Mouse (Mus musculus) neural tube, embryonic 13.5 days (tissue): ENCODE results near the gene Trappc10. TPM values are rescaled to one million over a fixed set of nuclear protein-coding genes. Genes with fewer than 3 reads are reported as not detected.
"Not testable (repeated sequence)": the region's sequence is repeated elsewhere in the genome, so short reads cannot be mapped to it uniquely, and the experiment has no call there.

Experiments
- ATAC-seq: fragments of 200-750 bp; cut with Nextera tagmentation; 2 replicates; pipeline ENCODE4 v1.8.0; 2017; ENCODE audit warnings: low read depth, mild to moderate bottlenecking, moderate TSS enrichment, moderate library complexity
- H3K27ac ChIP-seq: fragments of 300-500 bp; sonication (generic); replicated peaks from 2 replicates; pipeline ENCODE4 v1.5.1; 2015; ENCODE audit warnings: moderate library complexity, mild to moderate bottlenecking, inconsistent platforms
- H3K27me3 ChIP-seq: fragments of 300-500 bp; sonication (generic); 2 replicates; pipeline ENCODE4 v1.6.1; 2015; ENCODE audit warnings: mild to moderate bottlenecking, inconsistent platforms
- H3K36me3 ChIP-seq: fragments of 300-500 bp; sonication (generic); 2 replicates; pipeline ENCODE4 v1.6.1; 2015; ENCODE audit warnings: mild to moderate bottlenecking, inconsistent platforms
- H3K4me1 ChIP-seq: fragments of 300-500 bp; sonication (generic); replicated peaks from 2 replicates; pipeline ENCODE4 v1.6.1; 2015; ENCODE audit warnings: inconsistent platforms
- H3K4me2 ChIP-seq: fragments of 300-500 bp; sonication (generic); 2 replicates; pipeline ENCODE4 v1.6.1; 2015; ENCODE audit warnings: inconsistent platforms, mild to moderate bottlenecking, moderate library complexity
- H3K4me3 ChIP-seq: fragments of 300-500 bp; sonication (generic); 2 replicates; pipeline ENCODE4 v1.5.1; 2015; ENCODE audit warnings: mild to moderate bottlenecking, inconsistent platforms
- H3K9ac ChIP-seq: fragments of 300-500 bp; sonication (generic); 2 replicates; pipeline ENCODE4 v1.6.1; 2015; ENCODE audit warnings: moderate library complexity, mild to moderate bottlenecking, inconsistent platforms
- H3K9me3 ChIP-seq: fragments of 300-500 bp; sonication (generic); 2 replicates; pipeline ENCODE4 v1.6.1; 2016; ENCODE audit warnings: inconsistent platforms
- WGBS: fragments of 180-500 bp; shearing (Covaris S2); methylation state at CpG from one replicate; pipeline ENCODE4 v1.1.7; 2015; 5-methylcytosine and 5-hydroxymethylcytosine counted together
- polyA plus RNA-seq: library from polyadenylated mRNA; unstranded; fragments of >200 nt; fragmentation: Nextera tagmentation; extraction: Ambion mirVana; gene quantifications from 2 replicates; pipeline ENCODE4 v1.2.1, GENCODE M21; 2015

Trappc10 gene
- polyA plus RNA-seq, 1 experiment from 2014 or later: 26.0 TPM

DNA sequence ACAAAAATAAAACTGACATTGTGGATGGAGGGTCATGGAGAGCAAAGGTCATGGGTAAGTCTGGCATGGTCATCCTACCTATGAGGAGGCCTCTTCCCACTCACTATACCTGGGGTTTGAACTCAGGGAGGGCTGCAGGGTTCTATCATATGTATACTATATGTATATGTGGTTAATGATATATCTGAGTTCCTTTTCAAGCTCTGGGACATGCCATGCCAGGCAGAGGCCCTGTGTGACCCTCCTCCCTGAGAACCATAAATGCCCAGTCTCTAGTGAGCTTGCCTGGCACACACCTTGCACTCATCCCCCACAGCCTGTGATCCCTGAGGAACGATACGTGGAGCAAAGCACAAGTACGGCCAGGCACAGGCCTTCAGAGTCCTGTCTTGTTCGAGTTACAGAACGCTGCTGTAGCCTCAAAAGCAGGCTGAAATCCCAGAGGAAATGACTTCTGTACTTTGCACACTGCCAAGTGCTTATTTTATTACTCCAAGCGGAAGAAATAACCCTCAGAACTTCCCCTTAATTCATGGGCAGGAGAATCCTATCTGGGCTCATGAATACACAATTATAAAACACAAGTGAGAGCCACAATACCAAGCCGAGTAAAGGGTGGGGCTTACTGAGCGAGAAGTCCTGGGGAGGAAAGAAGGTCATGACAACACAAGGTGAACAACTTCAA lies 16.4 kb downstream of the Trappc10 start:
- 86% methylated on average over 8 of the region's 8 CpGs for WGBS
- H3K4me3 ChIP-seq: no peak overlapping the region

DNA sequence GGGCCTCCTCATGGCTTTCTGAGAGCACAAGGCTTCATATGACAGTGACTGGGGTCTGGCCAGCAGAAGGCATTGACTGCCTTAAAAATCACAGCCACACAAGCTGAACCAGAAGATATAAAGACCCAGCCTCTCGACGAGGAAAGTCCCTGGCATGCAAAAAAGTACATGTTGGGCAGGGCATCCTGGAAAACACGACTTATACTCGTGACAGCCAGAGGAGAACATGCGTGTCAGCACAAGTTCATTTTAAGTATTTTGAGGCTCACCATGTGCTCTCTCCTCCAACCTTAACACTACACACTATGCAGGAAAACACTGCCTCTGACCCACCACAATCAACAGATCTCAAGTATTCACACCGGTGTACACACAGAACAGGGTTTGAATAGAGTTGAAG lies 20.3 kb downstream of the Trappc10 start:
- no peak overlapping the region for H3K27ac ChIP-seq
- peaks cover 64% of the 10 kb centered on the region for H3K36me3 ChIP-seq
- H3K27me3 ChIP-seq: no peaks in the 10 kb centered on the region
- H3K9me3 ChIP-seq: no peaks in the 10 kb centered on the region
- H3K4me2 ChIP-seq: no peak overlapping the region
- H3K4me1 ChIP-seq: 0 out of 2 replicates have a peak, but pooled peaks cover 3% of the 10 kb centered on the region
- no peak for ATAC-seq
- no peak overlapping the region for H3K4me3 ChIP-seq
- WGBS: 93% methylated on average over 6 of the region's 6 CpGs
- H3K9ac ChIP-seq: no peak overlapping the region

More for the DNA sequence above, 16.4 kb downstream of the Trappc10 start:
- peaks cover 50% of the 10 kb centered on the region for H3K36me3 ChIP-seq
- ATAC-seq: no peak
- no peak overlapping the region for H3K27ac ChIP-seq
- H3K9ac ChIP-seq: no peak overlapping the region
- no peak overlapping the region for H3K4me2 ChIP-seq
- H3K27me3 ChIP-seq: no peaks in the 10 kb centered on the region
- peaks cover 2% of the 10 kb centered on the region; the same call in 1 of the 2 replicates for H3K4me1 ChIP-seq
- H3K9me3 ChIP-seq: no peaks in the 10 kb centered on the region

- Histone ChIP-seq H3K4me3 (no peak overlapping the region), H3K4me2 (no peak overlapping the region), H3K27ac (no peak overlapping the region), H3K9me3 (no peaks in the 10 kb centered on the region), H3K36me3 (peaks cover 64% of the 10 kb centered on the region), H3K9ac (no peak overlapping the region), H3K4me1 (0 out of 2 replicates have a peak, but pooled peaks cover 3% of the 10 kb centered on the region), H3K27me3 (no peaks in the 10 kb centered on the region)
- 66% methylated on average over 4 of the region's 4 CpGs for WGBS
- ATAC-seq: no peak
Measured at GRCm38 (mm10) chr10:78222908-78223307, 21.5 kb downstream of the Trappc10 start.

DNA sequence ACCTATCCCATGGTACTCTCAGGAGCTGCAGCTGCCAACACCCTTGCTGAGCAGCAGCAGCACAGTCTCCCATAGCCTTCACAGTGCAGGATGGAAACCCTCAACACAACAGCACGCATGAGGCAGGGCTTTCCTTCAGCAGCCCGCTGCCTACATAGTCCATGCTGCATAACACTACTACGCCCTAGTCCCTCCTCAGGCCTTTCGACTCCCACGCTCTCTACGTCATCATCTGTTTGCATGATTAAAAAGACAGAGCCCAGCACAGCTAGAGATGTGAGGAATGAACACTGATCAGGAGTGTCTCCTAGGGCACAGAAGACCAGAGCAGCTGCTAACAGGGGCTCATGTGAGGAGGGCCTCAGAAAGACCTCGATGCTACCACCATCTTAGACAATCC lies 23.1 kb downstream of the Trappc10 start:
- no peak overlapping the region for H3K4me2 ChIP-seq
- no peak overlapping the region for H3K4me3 ChIP-seq
- H3K4me1 ChIP-seq: 0 out of 2 replicates have a peak, but pooled peaks cover 3% of the 10 kb centered on the region
- no peak overlapping the region for H3K9ac ChIP-seq
- H3K27me3 ChIP-seq: no peaks in the 10 kb centered on the region
- no peak overlapping the region for H3K27ac ChIP-seq
- H3K36me3 ChIP-seq: peaks cover 68% of the 10 kb centered on the region
- H3K9me3 ChIP-seq: no peaks in the 10 kb centered on the region
- 94% methylated on average over 7 of the region's 7 CpGs for WGBS
- no peak for ATAC-seq

GRCm38 (mm10) chr10:78219528-78219927 lies 24.9 kb downstream of the Trappc10 start:
- Histone ChIP-seq H3K27me3 (no peaks in the 10 kb centered on the region), H3K9me3 (no peaks in the 10 kb centered on the region), H3K4me1 (0 out of 2 replicates have a peak, but pooled peaks cover 3% of the 10 kb centered on the region), H3K27ac (no peak overlapping the region), H3K4me2 (no peak overlapping the region), H3K4me3 (no peak overlapping the region), H3K36me3 (peaks cover 81% of the 10 kb centered on the region), H3K9ac (no peak overlapping the region)
- 97% methylated on average over 1 of the region's 1 CpGs for WGBS
- no peak for ATAC-seq

GRCm38 (mm10) chr10:78218576-78218975 lies 25.9 kb downstream of the Trappc10 start:
- H3K4me2 ChIP-seq: no peak overlapping the region
- peaks cover 87% of the 10 kb centered on the region for H3K36me3 ChIP-seq
- H3K9me3 ChIP-seq: no peaks in the 10 kb centered on the region
- H3K27me3 ChIP-seq: no peaks in the 10 kb centered on the region
- H3K27ac ChIP-seq: no peak overlapping the region
- no peak overlapping the region for H3K4me3 ChIP-seq
- H3K9ac ChIP-seq: no peak overlapping the region
- no peak for ATAC-seq
- 0 out of 2 replicates have a peak, but pooled peaks cover 3% of the 10 kb centered on the region for H3K4me1 ChIP-seq
- WGBS: 91% methylated on average over 6 of the region's 6 CpGs

GRCm38 (mm10) chr10:78216376-78217083 lies 27.9 kb downstream of the Trappc10 start:
- H3K4me1 ChIP-seq: no peaks in the 10 kb centered on the region
- peaks cover 98% of the 10 kb centered on the region for H3K36me3 ChIP-seq
- WGBS: 86% methylated on average over 6 of the region's 6 CpGs
- H3K9ac ChIP-seq: no peak overlapping the region
- no peaks in the 10 kb centered on the region for H3K9me3 ChIP-seq
- no peak overlapping the region for H3K4me2 ChIP-seq
- no peaks in the 10 kb centered on the region for H3K27me3 ChIP-seq
- H3K4me3 ChIP-seq: no peak overlapping the region
- ATAC-seq: no peak
- H3K27ac ChIP-seq: no peak overlapping the region

DNA sequence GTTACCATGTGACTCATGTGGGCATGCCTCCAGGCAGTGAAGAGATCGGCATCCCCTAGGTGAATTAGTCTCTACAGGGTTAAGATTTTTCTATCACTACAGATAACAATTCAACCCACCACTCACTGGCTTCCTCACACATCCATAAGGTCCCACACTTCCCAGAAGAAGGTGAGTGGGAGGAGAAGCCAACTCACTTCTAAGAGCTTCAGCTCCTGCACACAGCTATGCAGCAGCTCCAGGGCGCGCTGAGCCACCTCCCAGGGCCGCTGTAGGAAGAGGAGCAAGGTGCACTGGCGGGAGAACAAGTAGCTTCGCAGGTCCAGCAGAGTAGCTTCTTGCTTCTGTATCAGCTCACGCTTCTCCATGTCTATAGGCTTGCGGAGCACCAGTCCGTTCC lies 30.1 kb downstream of the Trappc10 start:
- Histone ChIP-seq H3K4me1 (no peaks in the 10 kb centered on the region), H3K27me3 (no peaks in the 10 kb centered on the region), H3K9me3 (no peaks in the 10 kb centered on the region), H3K9ac (no peak overlapping the region), H3K27ac (no peak overlapping the region), H3K4me3 (no peak overlapping the region), H3K4me2 (no peak overlapping the region), H3K36me3 (peaks cover 100% of the 10 kb centered on the region)
- 95% methylated on average over 9 of the region's 9 CpGs for WGBS
- ATAC-seq: no peak

GRCm38 (mm10) chr10:78211311-78211710 lies 33.1 kb downstream of the Trappc10 start:
- ATAC-seq: no peak
- Histone ChIP-seq H3K4me3 (no peak overlapping the region), H3K4me2 (no peak overlapping the region), H3K27me3 (no peaks in the 10 kb centered on the region), H3K27ac (no peak overlapping the region), H3K36me3 (peaks cover 100% of the 10 kb centered on the region), H3K4me1 (no peaks in the 10 kb centered on the region), H3K9ac (no peak overlapping the region), H3K9me3 (no peaks in the 10 kb centered on the region)
- WGBS: 72% methylated on average over 6 of the region's 6 CpGs

- H3K27ac ChIP-seq: no peak overlapping the region
- H3K4me2 ChIP-seq: no peak overlapping the region
- WGBS: 95% methylated on average over 4 of the region's 4 CpGs
- peaks cover 100% of the 10 kb centered on the region for H3K36me3 ChIP-seq
- H3K9ac ChIP-seq: no peak overlapping the region
- H3K4me3 ChIP-seq: no peak overlapping the region
- H3K27me3 ChIP-seq: no peaks in the 10 kb centered on the region
- ATAC-seq: no peak
- H3K4me1 ChIP-seq: no peaks in the 10 kb centered on the region
- H3K9me3 ChIP-seq: no peaks in the 10 kb centered on the region
Measured at GRCm38 (mm10) chr10:78201182-78201581, 43.3 kb downstream of the Trappc10 start.

DNA sequence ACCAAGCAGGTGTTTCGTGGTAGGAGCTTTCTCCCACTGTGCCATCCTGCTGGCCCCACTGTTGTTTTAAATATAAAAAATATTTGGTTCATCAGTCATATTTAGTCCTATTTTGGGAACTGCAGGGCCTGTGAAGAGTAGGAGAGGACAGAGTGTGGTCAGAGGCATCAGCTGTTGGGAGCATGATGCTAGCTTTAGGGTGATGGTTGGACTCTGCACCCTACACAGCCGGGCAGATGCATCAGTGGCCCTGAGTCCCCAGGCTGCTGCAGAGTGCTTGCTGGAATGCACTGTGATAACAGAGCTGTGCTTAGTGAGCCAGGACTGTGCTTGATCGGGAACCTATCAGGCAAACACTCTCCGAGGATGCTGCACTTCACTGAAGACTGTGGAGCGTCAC lies 51.5 kb downstream of the Trappc10 start:
- Histone ChIP-seq H3K27ac (no peak overlapping the region), H3K36me3 (peaks cover 100% of the 10 kb centered on the region), H3K4me3 (no peak overlapping the region), H3K9me3 (no peaks in the 10 kb centered on the region), H3K9ac (no peak overlapping the region), H3K4me2 (no peak overlapping the region), H3K27me3 (no peaks in the 10 kb centered on the region), H3K4me1 (no peaks in the 10 kb centered on the region)
- ATAC-seq: no peak
- 94% methylated on average over 5 of the region's 5 CpGs for WGBS

GRCm38 (mm10) chr10:78186076-78186475 lies 58.4 kb downstream of the Trappc10 start:
- H3K27me3 ChIP-seq, H3K4me3 ChIP-seq, H3K27ac ChIP-seq, H3K4me2 ChIP-seq, ATAC-seq, H3K9ac ChIP-seq, H3K9me3 ChIP-seq: not testable (repeated sequence)
- WGBS: 87% methylated on average over 4 of the region's 4 CpGs
- H3K4me1 ChIP-seq: peaks cover 15% of the 10 kb centered on the region
- peaks cover 64% of the 10 kb centered on the region for H3K36me3 ChIP-seq
